Mouse (Mus musculus): Measurements from ENCODE around the gene Olfr522. TPM values are rescaled to one million over a fixed set of nuclear protein-coding genes. Genes with fewer than 3 reads are reported as not detected.
A peak's percentile ranks its signal among the peaks of the same experiment; 100 is the strongest.

Olfr522 gene
- polyA plus RNA-seq, 1 experiment from 2014 or later = not detected

- no peak overlapping the region for H3K4me3 ChIP-seq (replicated peaks; ENCODE audit: low read length)
Observed at GRCm38 (mm10) chr7:140124382-140124781, 40.2 kb downstream of the Olfr522 start.

GRCm38 (mm10) chr7:140122765-140123164 lies 41.8 kb downstream of the Olfr522 start:
- Histone ChIP-seq H3K9me3 (ENCODE audit: control insufficient read depth, low read length) (no peaks in the 10 kb centered on the region), H3K4me2 (ENCODE audit: low read length) (no peak overlapping the region), H3K4me1 (replicated peaks; ENCODE audit: control insufficient read depth, insufficient read depth, low read length) (peaks cover 6% of the 10 kb centered on the region), H3K9ac (replicated peaks; ENCODE audit: low read depth, low read length) (no peak overlapping the region), H3K4me3 (replicated peaks; ENCODE audit: low read length) (no peak overlapping the region), H3K27ac (ENCODE audit: low read length) (no peak overlapping the region), H3K27me3 (replicated peaks; ENCODE audit: control insufficient read depth, insufficient read depth, low read length) (no peaks in the 10 kb centered on the region), H3K36me3 (ENCODE audit: control insufficient read depth, insufficient read depth) (no peaks in the 10 kb centered on the region)
- ATAC-seq = no peak
- 37% methylated on average over 4 of the region's 4 CpGs for WGBS

More at GRCm38 (mm10) chr7:140124382-140124781, 40.2 kb downstream of the Olfr522 start:
- Histone ChIP-seq H3K36me3 (ENCODE audit: control insufficient read depth, insufficient read depth) (no peaks in the 10 kb centered on the region), H3K4me2 (ENCODE audit: low read length) (no peak overlapping the region), H3K27ac (ENCODE audit: low read length) (no peak overlapping the region), H3K9ac (replicated peaks; ENCODE audit: low read depth, low read length) (no peak overlapping the region), H3K9me3 (ENCODE audit: control insufficient read depth, low read length) (no peaks in the 10 kb centered on the region), H3K27me3 (replicated peaks; ENCODE audit: control insufficient read depth, insufficient read depth, low read length) (no peaks in the 10 kb centered on the region), H3K4me1 (replicated peaks; ENCODE audit: control insufficient read depth, insufficient read depth, low read length) (peaks cover 6% of the 10 kb centered on the region)
- 97% methylated on average over 1 of the region's 1 CpGs for WGBS
- no peak for ATAC-seq

GRCm38 (mm10) chr7:140121338-140121910 lies 43.1 kb downstream of the Olfr522 start:
- H3K27me3 ChIP-seq (replicated peaks; ENCODE audit: control insufficient read depth, insufficient read depth, low read length) = no peaks in the 10 kb centered on the region
- WGBS = 64% methylated on average over 12 of the region's 13 CpGs
- no peak overlapping the region for H3K9ac ChIP-seq (replicated peaks; ENCODE audit: low read depth, low read length)
- H3K27ac ChIP-seq (ENCODE audit: low read length) = no peak overlapping the region
- H3K4me1 ChIP-seq (replicated peaks; ENCODE audit: control insufficient read depth, insufficient read depth, low read length) = peaks cover 12% of the 10 kb centered on the region
- H3K9me3 ChIP-seq (ENCODE audit: control insufficient read depth, low read length) = no peaks in the 10 kb centered on the region
- ATAC-seq = no peak
- no peaks in the 10 kb centered on the region for H3K36me3 ChIP-seq (ENCODE audit: control insufficient read depth, insufficient read depth)
- no peak overlapping the region for H3K4me2 ChIP-seq (ENCODE audit: low read length)
- no peak overlapping the region for H3K4me3 ChIP-seq (replicated peaks; ENCODE audit: low read length)

- Histone ChIP-seq H3K9me3 (ENCODE audit: control insufficient read depth, low read length) (no peaks in the 10 kb centered on the region), H3K36me3 (ENCODE audit: control insufficient read depth, insufficient read depth) (no peaks in the 10 kb centered on the region), H3K4me1 (replicated peaks; ENCODE audit: control insufficient read depth, insufficient read depth, low read length) (peaks cover 11% of the 10 kb centered on the region), H3K27ac (ENCODE audit: low read length) (no peak overlapping the region), H3K4me2 (ENCODE audit: low read length) (no peak overlapping the region), H3K9ac (replicated peaks; ENCODE audit: low read depth, low read length) (no peak overlapping the region), H3K27me3 (replicated peaks; ENCODE audit: control insufficient read depth, insufficient read depth, low read length) (no peaks in the 10 kb centered on the region), H3K4me3 (replicated peaks; ENCODE audit: low read length) (no peak overlapping the region)
- no peak for ATAC-seq
- WGBS = 92% methylated on average over 2 of the region's 2 CpGs
Observed at GRCm38 (mm10) chr7:140120484-140120883, 44.1 kb downstream of the Olfr522 start.

DNA sequence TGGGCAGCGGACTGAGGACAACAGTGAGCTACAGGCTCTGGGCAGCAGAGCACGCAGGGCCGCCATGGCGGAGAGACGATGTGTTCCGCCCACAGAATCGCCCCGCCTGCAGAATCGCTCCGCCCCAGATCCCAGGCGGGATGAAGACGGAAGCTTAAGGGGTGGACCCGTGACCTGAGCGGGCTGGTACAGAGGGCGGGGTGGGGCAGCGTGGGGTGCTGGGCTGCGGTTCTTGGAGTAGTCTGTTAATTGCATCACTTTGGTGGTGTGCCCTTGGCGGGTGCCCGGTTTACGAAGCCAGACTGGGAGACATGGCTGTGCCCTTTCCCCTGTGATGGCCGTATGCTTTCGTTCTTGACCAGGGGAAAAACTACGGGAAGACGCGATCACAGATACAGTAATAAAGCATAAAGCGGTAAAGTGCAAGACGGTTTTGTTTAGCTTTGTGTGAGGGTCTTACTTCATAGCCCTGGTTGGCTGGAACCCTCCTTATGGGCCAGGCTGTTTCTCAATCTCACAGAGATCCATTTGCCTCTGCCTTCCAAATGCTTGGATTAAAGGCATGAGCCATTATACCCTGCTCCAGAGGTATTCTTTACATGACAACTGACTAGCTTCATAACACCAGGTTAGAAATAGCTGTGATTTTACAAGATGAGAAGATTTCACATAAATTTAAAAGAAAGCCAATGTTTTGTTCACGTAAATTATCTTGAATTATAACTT lies 48.1 kb downstream of the Olfr522 start, which contains the start of gene Echs1:
Gene Echs1, minus strand, starts transcription at position 148 of the 726 bp plus-strand sequence.
- no peaks in the 10 kb centered on the region for H3K27me3 ChIP-seq (replicated peaks; ENCODE audit: control insufficient read depth, insufficient read depth, low read length)
- H3K27ac ChIP-seq (ENCODE audit: low read length) = peak within 1 kb of the TSS; percentile 70
- H3K36me3 ChIP-seq (ENCODE audit: control insufficient read depth, insufficient read depth) = no peaks in the 10 kb centered on the region
- whole genome bisulfite sequencing = 3% methylated on average over 28 of the region's 28 CpGs
- H3K9ac ChIP-seq (replicated peaks; ENCODE audit: low read depth, low read length) = peak within 1 kb of the TSS; percentile 80
- ATAC-seq = peak; percentile 96
- H3K4me1 ChIP-seq (replicated peaks; ENCODE audit: control insufficient read depth, insufficient read depth, low read length) = peaks cover 14% of the 10 kb centered on the region; the same call in 1 of the 2 replicates
- peak within 1 kb of the TSS; percentile 66 for H3K4me2 ChIP-seq (ENCODE audit: low read length)
- H3K4me3 ChIP-seq (replicated peaks; ENCODE audit: low read length) = peak within 1 kb of the TSS; percentile 73
- no peaks in the 10 kb centered on the region for H3K9me3 ChIP-seq (ENCODE audit: control insufficient read depth, low read length)

- Histone ChIP-seq H3K36me3 (ENCODE audit: control insufficient read depth, insufficient read depth) (peaks cover 4% of the 10 kb centered on the region), H3K4me2 (ENCODE audit: low read length) (peak within 1 kb of the TSS; percentile 66), H3K4me3 (replicated peaks; ENCODE audit: low read length) (peak within 1 kb of the TSS; percentile 73), H3K27me3 (replicated peaks; ENCODE audit: control insufficient read depth, insufficient read depth, low read length) (no peaks in the 10 kb centered on the region), H3K4me1 (replicated peaks; ENCODE audit: control insufficient read depth, insufficient read depth, low read length) (peaks cover 14% of the 10 kb centered on the region; the same call in 1 of the 2 replicates), H3K9me3 (ENCODE audit: control insufficient read depth, low read length) (no peaks in the 10 kb centered on the region), H3K9ac (replicated peaks; ENCODE audit: low read depth, low read length) (peak within 1 kb of the TSS; percentile 80), H3K27ac (ENCODE audit: low read length) (peak within 1 kb of the TSS; percentile 70)
- ATAC-seq = peak; percentile 76
- 1% methylated on average over 23 of the region's 23 CpGs for WGBS
Observed at GRCm38 (mm10) chr7:140115583-140116328, 48.8 kb downstream of the Olfr522 start, which contains the start of gene Paox. Gene Paox, plus strand, starts transcription at chr7:140115799.

DNA sequence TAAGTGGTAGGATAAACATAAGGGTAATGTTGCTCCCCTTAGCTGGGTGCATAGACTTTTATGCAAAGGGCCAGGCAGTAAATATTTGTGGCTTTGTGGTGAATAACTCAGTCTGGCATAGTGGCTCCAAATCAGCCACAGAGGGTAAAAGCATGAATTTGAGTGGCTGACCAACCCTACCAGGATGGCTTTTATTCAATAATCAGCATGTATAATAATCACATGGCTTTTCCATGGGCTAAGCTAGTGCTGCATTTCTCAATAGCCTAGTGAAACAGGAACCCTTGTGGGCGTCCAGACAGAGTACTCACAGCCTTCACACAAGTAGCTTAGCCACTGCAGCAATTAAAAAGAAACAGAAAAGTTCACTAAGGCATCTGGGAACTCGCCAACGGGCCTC lies 52.6 kb downstream of the Olfr522 start:
- H3K9me3 ChIP-seq (ENCODE audit: control insufficient read depth, low read length) = no peaks in the 10 kb centered on the region
- peaks cover 11% of the 10 kb centered on the region; the same call in 1 of the 2 replicates for H3K4me1 ChIP-seq (replicated peaks; ENCODE audit: control insufficient read depth, insufficient read depth, low read length)
- no peak overlapping the region for H3K4me2 ChIP-seq (ENCODE audit: low read length)
- H3K27ac ChIP-seq (ENCODE audit: low read length) = no peak overlapping the region
- 45% methylated on average over 3 of the region's 3 CpGs for WGBS
- no peak overlapping the region for H3K9ac ChIP-seq (replicated peaks; ENCODE audit: low read depth, low read length)
- H3K27me3 ChIP-seq (replicated peaks; ENCODE audit: control insufficient read depth, insufficient read depth, low read length) = no peaks in the 10 kb centered on the region
- ATAC-seq = no peak
- no peak overlapping the region for H3K4me3 ChIP-seq (replicated peaks; ENCODE audit: low read length)
- H3K36me3 ChIP-seq (ENCODE audit: control insufficient read depth, insufficient read depth) = peaks cover 12% of the 10 kb centered on the region

All from forebrain, embryonic 16.5 days (tissue).